Mouse (Mus musculus) embryo, embryonic 9.5 days (tissue): ENCODE measurements around the gene Prkcq.
"Not testable (repeated sequence)": the region's sequence is repeated elsewhere in the genome, so short reads cannot be mapped to it uniquely, and the experiment has no call there.

ENCODE experiments used
- DNase-seq: peaks from one replicate; pipeline ENCODE4 v3.0.0-alpha.2; 2017; ENCODE audit errors: extremely low spot score

Prkcq gene

GRCm38 (mm10) chr2:11290931-11291330, 119.0 kb downstream of the Prkcq start:
- DNase-seq = no peak

- no peak for DNase-seq
Measured at GRCm38 (mm10) chr2:11291570-11292405, 119.9 kb downstream of the Prkcq start.

GRCm38 (mm10) chr2:11293144-11293543, 121.2 kb downstream of the Prkcq start:
- DNase-seq = no peak

- DNase-seq = no peak
Measured at GRCm38 (mm10) chr2:11294643-11295191, 122.8 kb downstream of the Prkcq start.

DNA sequence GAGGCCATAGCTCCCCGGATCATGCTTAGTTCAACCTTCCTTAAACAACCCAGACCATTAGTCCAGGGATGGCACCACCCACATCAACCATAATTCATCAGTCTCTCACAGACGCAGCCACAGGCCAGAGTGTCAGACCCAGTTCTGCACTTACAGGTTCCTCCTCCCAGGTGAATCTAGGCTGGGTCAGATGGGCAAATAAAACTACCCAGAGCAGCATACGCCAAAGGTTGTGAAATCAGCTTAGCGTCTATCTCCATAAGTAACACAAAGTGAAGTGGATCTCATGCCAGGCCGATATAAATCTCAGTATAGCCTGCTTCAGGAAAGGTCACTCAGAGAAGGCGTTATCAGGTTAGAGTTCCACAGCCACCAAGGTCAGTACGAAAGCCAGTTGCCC, 126.9 kb downstream of the Prkcq start:
- DNase-seq = no peak

DNA sequence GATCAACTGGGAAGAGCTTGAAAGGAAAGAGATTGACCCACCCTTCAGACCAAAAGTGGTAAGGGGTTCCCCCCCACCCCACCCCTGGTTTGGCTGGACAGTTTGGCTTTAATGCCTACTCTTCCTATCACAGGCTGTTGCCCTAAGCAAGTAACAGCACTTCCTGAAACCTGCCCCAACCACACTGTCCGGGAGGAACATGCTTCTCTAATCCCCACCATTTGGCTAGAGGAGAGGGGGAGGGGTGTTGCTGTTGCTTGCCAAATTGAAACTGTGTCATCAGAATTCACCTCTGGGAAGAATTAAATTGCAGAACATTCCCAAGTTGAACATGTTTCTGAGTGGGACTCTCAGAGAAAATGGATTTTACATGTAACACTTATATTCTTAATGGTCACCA, 127.5 kb downstream of the Prkcq start:
- DNase-seq = no peak

DNA sequence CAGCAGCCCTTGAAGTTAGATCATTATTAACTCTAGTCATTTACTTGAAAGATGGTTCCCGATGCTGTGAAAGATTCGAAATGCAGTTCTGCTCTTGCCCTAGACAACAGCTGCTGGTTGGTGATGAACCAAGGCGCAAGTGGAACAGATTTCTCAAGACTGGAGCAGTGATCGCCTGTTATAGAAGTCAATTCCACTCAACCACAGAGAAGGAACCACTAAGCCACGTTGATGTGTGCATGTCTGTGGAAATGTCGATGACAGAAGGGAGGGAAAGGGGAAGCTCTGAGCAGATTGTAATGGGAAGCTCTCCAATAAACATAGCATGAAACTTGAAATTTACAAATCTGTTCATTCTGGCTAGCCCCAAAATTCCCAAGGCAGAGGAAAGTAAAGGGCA, 128.5 kb downstream of the Prkcq start:
- DNase-seq = no peak

- peak; percentile 25 for DNase-seq
Measured at GRCm38 (mm10) chr2:11320241-11320640, 148.3 kb downstream of the Prkcq start.

- DNase-seq = no peak
Measured at GRCm38 (mm10) chr2:11322396-11322795, 150.5 kb downstream of the Prkcq start.

DNA sequence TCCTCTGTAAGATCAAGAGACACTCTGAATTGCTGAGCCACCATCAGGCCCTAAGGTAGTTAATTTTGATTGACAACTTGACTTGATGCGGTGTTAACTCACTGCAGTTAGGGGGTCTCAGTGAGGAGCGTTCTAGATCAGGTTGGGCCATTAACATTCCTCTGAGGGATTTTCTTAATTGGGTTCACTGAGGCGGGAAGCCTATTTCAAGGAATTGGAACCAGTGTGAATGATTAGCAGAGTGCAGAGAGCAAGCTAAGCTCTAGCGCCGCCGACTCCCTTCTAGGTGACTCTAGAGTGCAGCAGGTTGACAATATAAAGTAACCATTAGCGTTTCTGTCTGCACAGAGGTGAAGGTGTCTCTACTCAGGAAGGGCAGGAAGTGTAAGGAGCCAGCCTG, 155.4 kb downstream of the Prkcq start:
- DNase-seq = no peak

- no peak for DNase-seq
Measured at GRCm38 (mm10) chr2:11329407-11330224, 157.7 kb downstream of the Prkcq start.

DNA sequence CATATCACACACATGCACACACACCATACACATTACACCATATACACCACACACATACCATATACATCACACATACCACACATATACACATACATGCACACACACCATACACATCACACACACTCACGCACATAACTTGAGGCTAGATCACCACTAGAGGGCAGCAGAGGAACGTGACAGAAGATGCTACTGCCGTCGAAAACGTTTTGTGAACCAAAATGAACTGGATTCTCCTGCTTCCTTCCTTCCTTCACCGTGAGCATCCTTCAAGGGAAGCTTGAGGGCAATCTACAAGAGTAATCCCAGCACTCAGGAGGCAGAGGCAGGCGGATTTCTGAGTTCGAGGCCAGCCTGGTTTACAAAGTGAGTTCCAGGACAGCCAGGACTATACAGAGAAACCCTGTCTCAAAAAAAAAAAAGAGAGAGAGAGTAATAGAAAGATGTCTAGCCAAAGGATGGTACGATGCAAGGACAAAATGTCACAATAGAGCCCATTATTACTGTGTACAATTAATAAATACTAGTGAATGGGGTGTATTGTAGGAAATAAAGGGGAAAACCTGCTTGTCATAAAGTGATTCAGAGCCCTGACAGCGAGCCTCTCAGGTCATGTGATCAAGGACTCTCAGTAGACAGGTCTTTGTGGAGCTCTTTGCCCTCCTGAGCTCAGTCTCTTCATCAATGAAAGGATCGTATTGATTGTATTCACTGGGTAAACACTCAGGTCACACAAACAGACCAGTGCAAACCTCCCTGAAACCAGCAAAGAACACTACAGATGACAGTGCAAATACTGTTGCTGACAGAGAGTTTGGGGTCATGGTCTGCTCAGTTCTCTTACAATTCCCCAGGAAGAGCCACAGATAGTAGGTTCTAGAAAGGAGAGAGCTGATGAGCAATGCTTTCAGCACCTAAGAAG, 159.9 kb downstream of the Prkcq start:
- peak; percentile 81 for DNase-seq

- DNase-seq = no peak
Measured at GRCm38 (mm10) chr2:11332469-11332868, 160.6 kb downstream of the Prkcq start.

DNA sequence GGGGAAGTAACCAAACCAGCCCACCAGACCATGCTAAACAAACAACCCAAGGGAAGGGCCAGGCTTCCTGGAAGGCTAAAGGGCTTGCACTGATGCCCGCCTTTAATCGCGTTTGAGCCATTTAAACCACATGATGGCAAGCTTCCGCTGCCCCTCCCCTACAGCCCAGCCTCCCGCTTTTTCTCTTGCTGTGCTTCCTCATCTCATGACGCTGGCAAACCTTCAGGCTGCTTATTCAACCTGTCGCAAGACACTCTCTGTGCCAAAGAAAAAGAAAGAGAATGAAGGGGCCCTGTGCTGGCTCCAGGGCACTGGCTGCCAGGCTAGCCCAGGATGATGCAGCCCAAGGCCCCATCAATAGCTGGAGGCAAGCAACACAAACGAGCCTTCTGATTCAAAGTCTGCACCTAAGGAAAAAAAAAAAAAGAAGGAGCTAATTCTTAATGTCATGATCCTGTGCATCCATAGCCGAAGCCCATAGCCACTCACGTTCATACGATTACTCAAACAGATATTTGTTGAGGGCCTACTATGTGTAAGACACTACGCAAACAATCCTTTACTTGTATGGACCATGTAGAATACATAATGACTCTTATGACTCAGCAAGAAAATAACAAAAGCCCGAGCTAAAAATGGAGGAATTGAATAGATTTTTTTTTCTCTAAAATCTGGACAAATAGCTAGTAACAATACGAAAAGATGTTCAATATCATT, 161.6 kb downstream of the Prkcq start:
- DNase-seq = no peak

- DNase-seq = no peak
Measured at GRCm38 (mm10) chr2:11336320-11336719, 164.4 kb downstream of the Prkcq start.

- no peak for DNase-seq
Measured at GRCm38 (mm10) chr2:11338931-11339839, 167.3 kb downstream of the Prkcq start.

GRCm38 (mm10) chr2:11344691-11345090, 172.8 kb downstream of the Prkcq start:
- no peak for DNase-seq

GRCm38 (mm10) chr2:11346419-11346818, 174.5 kb downstream of the Prkcq start:
- not testable (repeated sequence) for DNase-seq

- no peak for DNase-seq
Measured at GRCm38 (mm10) chr2:11347791-11348190, 175.9 kb downstream of the Prkcq start.
